Mouse (Mus musculus) MEL (cell line): ENCODE data around the gene Fbrsl1.

Experiments
- BHLHE40 ChIP-seq: IDR thresholded peaks from 2 replicates; pipeline ENCODE4 v1.6.1; 2012; ENCODE audit warnings: low read depth, mild to moderate bottlenecking, inconsistent platforms, low read length, improper control_type of control experiment, borderline replicate concordance
- CTCF ChIP-seq, 3 experiments: IDR thresholded peaks in 2 of 3; conservative IDR thresholded peaks in 1 of 3; 2 replicates each; pipeline ENCODE4 v1.5.1; 2011 to 2012; ENCODE audit warnings: low read length in 3 of 3, low read depth in 2 of 3, mild to moderate bottlenecking in 2 of 3, improper control_type of control experiment in 1 of 3, inconsistent platforms in 1 of 3, mixed read lengths in 1 of 3, moderate library complexity in 1 of 3; ENCODE audit not compliant: control insufficient read depth in 1 of 3, insufficient read depth in 1 of 3, poor library complexity in 1 of 3, severe bottlenecking in 1 of 3
- MEF2A ChIP-seq: IDR thresholded peaks from 2 replicates; pipeline ENCODE4 v1.6.1; 2014; ENCODE audit warnings: low read depth, mild to moderate bottlenecking, inconsistent platforms, low read length, improper control_type of control experiment; ENCODE audit not compliant: poor library complexity, insufficient replicate concordance, severe bottlenecking; ENCODE audit errors: extremely low read depth
- MXI1 ChIP-seq: IDR thresholded peaks from 2 replicates; pipeline ENCODE4 v1.6.1; 2011; ENCODE audit warnings: mild to moderate bottlenecking, low read depth, low read length, improper control_type of control experiment
- NELFE ChIP-seq: IDR thresholded peaks from 2 replicates; pipeline ENCODE4 v1.6.1; 2011; ENCODE audit warnings: low read depth, low read length, improper control_type of control experiment
- POLR2A ChIP-seq, 2 experiments: IDR thresholded peaks; 2 replicates each; pipeline ENCODE4 v1.6.1; 2011 to 2012; ENCODE audit warnings: low read length in 2 of 2, mild to moderate bottlenecking in 2 of 2, control low read depth in 1 of 2, improper control_type of control experiment in 1 of 2, low read depth in 1 of 2, moderate library complexity in 1 of 2; ENCODE audit not compliant: control insufficient read depth in 1 of 2, insufficient read depth in 1 of 2, poor library complexity in 1 of 2
- ZC3H11A ChIP-seq: IDR thresholded peaks from 2 replicates; pipeline ENCODE4 v1.6.1; 2012; ENCODE audit warnings: low read depth, mild to moderate bottlenecking, inconsistent platforms, low read length, improper control_type of control experiment

GRCm38 (mm10) chr5:110363179-110363821 is 85.0 kb downstream of the Fbrsl1 start:
- TF ChIP-seq POLR2A (IDR thresholded peaks at IDR 0.05; ENCODE audit: control insufficient read depth in 1 of 2, insufficient read depth in 1 of 2, low read depth in 1 of 2, low read length in 2 of 2, poor library complexity in 1 of 2) (no peak), ZC3H11A (no peak), MEF2A (no peak), CTCF (IDR thresholded peaks at IDR 0.05 in 2 of 3, conservative IDR thresholded peaks at IDR 0.05 in 1 of 3; ENCODE audit: control insufficient read depth in 1 of 3, insufficient read depth in 1 of 3, low read depth in 2 of 3, low read length in 3 of 3, poor library complexity in 1 of 3, severe bottlenecking in 1 of 3) (no peak), MXI1 (no peak), BHLHE40 (no peak), NELFE (no peak)
